Mouse (Mus musculus): ENCODE measurements at regions not wholly inside any gene's neighbourhood (a gene's known extent, or its start where the extent isn't known, plus 50 kb on each side); places are given as distances from the start of the nearest gene placed in this dataset.

DNA sequence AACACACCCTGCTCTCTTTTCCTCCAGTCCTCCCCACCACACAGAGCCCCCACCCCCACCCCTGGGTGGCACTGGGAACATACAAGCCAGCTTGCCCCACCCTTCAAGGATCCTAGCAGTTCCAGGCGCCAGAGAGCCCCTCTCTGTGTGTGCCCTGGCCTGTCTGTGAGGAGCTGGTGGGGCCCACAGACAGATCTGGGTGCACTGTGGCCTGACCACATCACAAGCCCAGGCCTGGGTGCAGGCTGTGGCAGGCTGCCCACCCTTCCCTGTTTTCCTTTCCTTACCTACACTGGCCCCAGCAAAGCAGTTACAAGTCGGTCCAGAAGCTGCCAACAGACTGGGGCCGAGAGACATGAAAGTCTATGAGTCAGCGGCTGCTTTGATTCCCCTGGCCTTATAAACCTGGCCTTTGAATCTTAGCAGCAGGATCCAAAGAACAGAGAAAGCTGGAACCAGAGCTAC lies 74.8 kb upstream of the Spred2 start:
- no peak for TF ChIP-seq POLR2A (IDR thresholded peaks at IDR 0.05; ENCODE audit: borderline replicate concordance, extremely low read depth, insufficient read depth, insufficient read length)
- DNase-seq (ENCODE audit: low spot score) (peak; percentile 25), ATAC-seq (ENCODE audit: low FRiP score, low read depth) (peak; percentile 26; the same call in 1 of the 2 replicates)
- Histone ChIP-seq H3K9ac (ENCODE audit: low read depth, low read length, severe bottlenecking) (peak overlapping the region; percentile 43; the same call in 1 of the 2 replicates), H3K27ac (replicated peaks; ENCODE audit: low read depth, low read length) (peak overlapping the region; percentile 44), H3K4me3 (replicated peaks; ENCODE audit: low read length) (no peak overlapping the region), H3K4me1 (ENCODE audit: control insufficient read depth, insufficient read depth, low read length) (peaks cover 15% of the 10 kb centered on the region), H3K27me3 (ENCODE audit: control insufficient read depth, insufficient read depth, low read length) (no peaks in the 10 kb centered on the region), H3K4me2 (replicated peaks; ENCODE audit: low read depth, low read length, severe bottlenecking) (no peak overlapping the region), H3K36me3 (ENCODE audit: control insufficient read depth, insufficient read depth, low read length) (no peaks in the 10 kb centered on the region), H3K9me3 (ENCODE audit: control insufficient read depth, low read length) (no peaks in the 10 kb centered on the region)
- WGBS: 18% methylated on average over 4 of the region's 4 CpGs

GRCm38 (mm10) chr11:19849844-19850420 lies 74.2 kb upstream of the Spred2 start:
- no peak for TF ChIP-seq POLR2A (IDR thresholded peaks at IDR 0.05; ENCODE audit: borderline replicate concordance, extremely low read depth, insufficient read depth, insufficient read length)

DNA sequence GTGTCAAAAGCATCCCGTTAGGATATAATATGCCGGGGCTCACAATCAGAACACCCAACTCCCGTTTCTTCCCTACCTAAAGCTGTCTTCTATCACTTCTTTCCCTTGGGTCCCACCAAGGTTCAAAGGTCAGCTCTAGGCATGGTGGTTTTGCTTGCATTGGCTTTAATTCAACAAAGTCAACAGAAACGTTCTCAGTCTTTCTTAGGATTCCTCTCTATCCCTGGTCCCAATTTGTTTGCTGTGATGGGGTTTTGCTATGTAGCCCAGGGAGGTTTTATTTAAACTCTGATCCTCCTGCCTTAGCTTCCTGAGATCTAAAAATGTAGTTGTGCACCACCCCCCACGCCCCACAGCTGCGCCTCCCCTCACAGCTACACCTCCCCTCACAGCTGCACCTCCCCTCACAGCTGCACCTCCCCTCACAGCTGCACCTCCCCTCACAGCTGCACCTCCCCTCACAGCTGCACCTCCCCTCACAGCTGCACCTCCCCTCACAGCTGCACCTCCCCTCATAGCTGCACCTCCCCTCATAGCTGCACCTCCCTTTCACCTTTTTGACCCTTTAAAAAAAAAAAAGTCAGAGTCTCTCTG lies 73.1 kb upstream of the Spred2 start:
- Histone ChIP-seq H3K9me3 (ENCODE audit: control insufficient read depth, low read length) (no peaks in the 10 kb centered on the region), H3K9ac (ENCODE audit: low read depth, low read length, severe bottlenecking) (no peak overlapping the region), H3K27me3 (ENCODE audit: control insufficient read depth, insufficient read depth, low read length) (no peaks in the 10 kb centered on the region), H3K4me2 (replicated peaks; ENCODE audit: low read depth, low read length, severe bottlenecking) (no peak overlapping the region), H3K4me3 (replicated peaks; ENCODE audit: low read length) (no peak overlapping the region), H3K36me3 (ENCODE audit: control insufficient read depth, insufficient read depth, low read length) (no peaks in the 10 kb centered on the region), H3K27ac (replicated peaks; ENCODE audit: low read depth, low read length) (no peak overlapping the region), H3K4me1 (ENCODE audit: control insufficient read depth, insufficient read depth, low read length) (peaks cover 15% of the 10 kb centered on the region)
- DNase-seq (ENCODE audit: low spot score) (no peak), ATAC-seq (ENCODE audit: low FRiP score, low read depth) (no peak)
- WGBS: 32% methylated on average over 6 of the region's 6 CpGs
- TF ChIP-seq POLR2A (IDR thresholded peaks at IDR 0.05; ENCODE audit: borderline replicate concordance, extremely low read depth, insufficient read depth, insufficient read length): no peak

More at GRCm38 (mm10) chr11:19849844-19850420, 74.2 kb upstream of the Spred2 start:
- Histone ChIP-seq H3K27me3 (ENCODE audit: control insufficient read depth, insufficient read depth, low read length) (no peaks in the 10 kb centered on the region), H3K9me3 (ENCODE audit: control insufficient read depth, low read length) (no peaks in the 10 kb centered on the region), H3K4me3 (replicated peaks; ENCODE audit: low read length) (no peak overlapping the region), H3K36me3 (ENCODE audit: control insufficient read depth, insufficient read depth, low read length) (no peaks in the 10 kb centered on the region), H3K27ac (replicated peaks; ENCODE audit: low read depth, low read length) (peak overlapping the region; percentile 44; the same call in 1 of the 2 replicates), H3K4me1 (ENCODE audit: control insufficient read depth, insufficient read depth, low read length) (peaks cover 15% of the 10 kb centered on the region), H3K9ac (ENCODE audit: low read depth, low read length, severe bottlenecking) (no peak overlapping the region), H3K4me2 (replicated peaks; ENCODE audit: low read depth, low read length, severe bottlenecking) (no peak overlapping the region)
- 77% methylated on average over 3 of the region's 3 CpGs for WGBS
- DNase-seq (ENCODE audit: low spot score): no peak
- ATAC-seq (ENCODE audit: low FRiP score, low read depth): no peak

GRCm38 (mm10) chr11:19861596-19861995 lies 62.6 kb upstream of the Spred2 start:
- no peak overlapping the region for H3K27ac ChIP-seq (replicated peaks; ENCODE audit: low read depth, low read length)

DNA sequence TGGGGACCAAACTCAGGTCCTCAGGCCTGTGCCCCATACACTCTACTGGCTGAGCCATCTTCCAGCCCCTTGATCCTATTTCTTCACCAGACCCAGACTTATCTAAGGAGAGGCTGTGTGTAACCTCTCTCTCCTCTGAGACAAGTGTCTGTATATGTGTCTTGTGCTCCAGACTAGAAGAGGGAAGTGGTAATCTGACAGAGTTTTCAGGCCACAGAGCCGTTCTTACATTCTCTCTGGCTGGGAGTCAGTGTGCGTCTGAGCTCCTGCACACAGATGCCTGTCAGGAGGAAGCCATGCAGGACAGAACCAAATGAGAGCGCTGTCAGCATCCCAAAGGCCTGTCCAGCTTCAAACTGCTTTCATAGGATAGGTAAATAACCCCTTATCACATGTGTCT lies 60.8 kb upstream of the Spred2 start:
- DNase-seq (ENCODE audit: low spot score): no peak
- Histone ChIP-seq H3K36me3 (ENCODE audit: control insufficient read depth, insufficient read depth, low read length) (no peaks in the 10 kb centered on the region), H3K9me3 (ENCODE audit: control insufficient read depth, low read length) (peaks cover 4% of the 10 kb centered on the region; the same call in 1 of the 2 replicates), H3K27ac (replicated peaks; ENCODE audit: low read depth, low read length) (no peak overlapping the region), H3K4me1 (ENCODE audit: control insufficient read depth, insufficient read depth, low read length) (no peaks in the 10 kb centered on the region), H3K4me2 (replicated peaks; ENCODE audit: low read depth, low read length, severe bottlenecking) (no peak overlapping the region), H3K9ac (ENCODE audit: low read depth, low read length, severe bottlenecking) (no peak overlapping the region), H3K27me3 (ENCODE audit: control insufficient read depth, insufficient read depth, low read length) (no peaks in the 10 kb centered on the region), H3K4me3 (replicated peaks; ENCODE audit: low read length) (no peak overlapping the region)
- ATAC-seq (ENCODE audit: low FRiP score, low read depth): no peak
- TF ChIP-seq POLR2A (IDR thresholded peaks at IDR 0.05; ENCODE audit: borderline replicate concordance, extremely low read depth, insufficient read depth, insufficient read length): no peak
- WGBS: 83% methylated on average over 3 of the region's 3 CpGs

More at GRCm38 (mm10) chr11:19861596-19861995, 62.6 kb upstream of the Spred2 start:
- DNase-seq (ENCODE audit: low spot score) (no peak), ATAC-seq (ENCODE audit: low FRiP score, low read depth) (no peak)
- H3K27me3 ChIP-seq (ENCODE audit: control insufficient read depth, insufficient read depth, low read length): no peaks in the 10 kb centered on the region
- H3K4me3 ChIP-seq (replicated peaks; ENCODE audit: low read length): no peak overlapping the region
- no peaks in the 10 kb centered on the region for H3K4me1 ChIP-seq (ENCODE audit: control insufficient read depth, insufficient read depth, low read length)
- no peak overlapping the region for H3K9ac ChIP-seq (ENCODE audit: low read depth, low read length, severe bottlenecking)
- no peaks in the 10 kb centered on the region for H3K36me3 ChIP-seq (ENCODE audit: control insufficient read depth, insufficient read depth, low read length)
- WGBS: 77% methylated on average over 4 of the region's 4 CpGs
- no peak overlapping the region for H3K4me2 ChIP-seq (replicated peaks; ENCODE audit: low read depth, low read length, severe bottlenecking)
- no peaks in the 10 kb centered on the region for H3K9me3 ChIP-seq (ENCODE audit: control insufficient read depth, low read length)
- TF ChIP-seq POLR2A (IDR thresholded peaks at IDR 0.05; ENCODE audit: borderline replicate concordance, extremely low read depth, insufficient read depth, insufficient read length): no peak
